Mouse (Mus musculus): ENCODE data around the gene Pnkd. TPM values are rescaled to one million over a fixed set of nuclear protein-coding genes. Genes with fewer than 3 reads are reported as not detected.
A peak's percentile ranks its signal among the peaks of the same experiment; 100 is the strongest.

Pnkd gene
- polyA plus RNA-seq, 1 experiment from 2014 or later: 125 TPM

DNA sequence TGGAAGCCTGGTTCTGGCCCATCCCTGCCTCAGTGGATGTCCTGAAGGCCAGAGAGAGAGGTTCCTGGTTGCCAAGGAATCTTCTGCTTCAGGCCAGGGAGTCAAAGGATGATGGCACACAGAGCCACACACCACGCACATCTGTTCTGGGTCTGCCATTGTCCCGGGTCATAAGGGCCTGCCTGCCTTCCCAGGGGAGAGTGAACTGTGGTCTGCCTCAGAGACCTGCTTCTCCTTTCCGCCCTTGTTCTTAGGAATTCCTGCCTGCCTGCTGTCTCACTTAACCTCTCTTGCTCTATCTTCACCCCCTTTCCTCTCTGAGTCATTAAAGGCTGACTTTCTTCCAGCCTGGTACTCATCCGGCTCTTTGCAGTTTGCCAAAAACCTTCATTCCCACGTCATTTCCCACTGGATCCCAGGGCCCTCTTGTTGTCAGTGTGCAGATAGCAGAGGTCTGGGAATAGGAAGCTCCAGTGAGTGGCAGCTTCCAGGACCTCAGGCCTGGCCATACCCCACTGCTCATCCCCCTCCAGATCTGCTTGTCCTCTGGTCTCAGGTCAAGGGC is 67.9 kb downstream of the Pnkd start:
- no peak overlapping the region for H3K9ac ChIP-seq (ENCODE audit: low read depth, low read length)
- no peak overlapping the region for H3K27ac ChIP-seq (ENCODE audit: low read length)
- H3K36me3 ChIP-seq (ENCODE audit: control insufficient read depth, insufficient read depth, low read length): peaks cover 9% of the 10 kb centered on the region; the same call in 1 of the 2 replicates
- H3K4me1 ChIP-seq (ENCODE audit: control insufficient read depth, insufficient read depth, low read length): no peaks in the 10 kb centered on the region
- 79% methylated on average over 5 of the region's 5 CpGs for WGBS
- no peaks in the 10 kb centered on the region for H3K27me3 ChIP-seq (ENCODE audit: control insufficient read depth, insufficient read depth, low read depth, low read length)
- no peak overlapping the region for H3K4me3 ChIP-seq (ENCODE audit: low read depth, low read length)
- H3K9me3 ChIP-seq (replicated peaks; ENCODE audit: control insufficient read depth, low read length, poor library complexity, severe bottlenecking): no peaks in the 10 kb centered on the region
- H3K4me2 ChIP-seq (ENCODE audit: low read length): no peak overlapping the region
- ATAC-seq: no peak

- no peaks in the 10 kb centered on the region for H3K4me1 ChIP-seq (ENCODE audit: control insufficient read depth, insufficient read depth, low read length)
- 95% methylated on average over 9 of the region's 9 CpGs for WGBS
Measured at GRCm38 (mm10) chr1:74353453-74354229, 68.9 kb downstream of the Pnkd start.

DNA sequence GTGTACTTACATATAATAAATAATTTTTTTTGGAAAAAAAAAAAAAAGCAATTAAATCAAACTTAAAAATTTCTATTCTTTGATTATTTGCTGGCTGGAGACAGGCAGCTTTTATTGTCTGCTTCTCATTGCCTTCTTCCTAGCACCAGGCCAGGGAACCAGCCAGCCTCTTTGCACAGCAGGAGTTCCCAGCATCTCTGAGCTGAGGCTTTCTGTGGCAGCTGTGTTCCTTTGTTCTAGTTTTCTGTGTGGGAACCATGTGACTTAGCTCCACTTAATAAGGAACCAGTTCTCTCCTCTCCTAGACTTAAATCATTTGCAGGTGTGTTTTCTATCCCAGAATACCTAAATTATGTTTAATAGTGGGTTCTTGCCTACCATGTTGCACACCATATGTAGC is 72.8 kb downstream of the Pnkd start:
- no peaks in the 10 kb centered on the region for H3K9me3 ChIP-seq (replicated peaks; ENCODE audit: control insufficient read depth, low read length, poor library complexity, severe bottlenecking)
- no peak for ATAC-seq
- no peak overlapping the region for H3K27ac ChIP-seq (ENCODE audit: low read length)
- H3K9ac ChIP-seq (ENCODE audit: low read depth, low read length): no peak overlapping the region
- H3K27me3 ChIP-seq (ENCODE audit: control insufficient read depth, insufficient read depth, low read depth, low read length): no peaks in the 10 kb centered on the region
- no peak overlapping the region for H3K4me2 ChIP-seq (ENCODE audit: low read length)
- peaks cover 2% of the 10 kb centered on the region; the same call in 1 of the 2 replicates for H3K36me3 ChIP-seq (ENCODE audit: control insufficient read depth, insufficient read depth, low read length)
- no peak overlapping the region for H3K4me3 ChIP-seq (ENCODE audit: low read depth, low read length)
- no peaks in the 10 kb centered on the region for H3K4me1 ChIP-seq (ENCODE audit: control insufficient read depth, insufficient read depth, low read length)

More at GRCm38 (mm10) chr1:74353453-74354229, 68.9 kb downstream of the Pnkd start:
- Histone ChIP-seq H3K27me3 (ENCODE audit: control insufficient read depth, insufficient read depth, low read depth, low read length) (no peaks in the 10 kb centered on the region), H3K4me2 (ENCODE audit: low read length) (no peak overlapping the region), H3K4me3 (ENCODE audit: low read depth, low read length) (no peak overlapping the region), H3K27ac (ENCODE audit: low read length) (no peak overlapping the region), H3K9ac (ENCODE audit: low read depth, low read length) (no peak overlapping the region), H3K36me3 (ENCODE audit: control insufficient read depth, insufficient read depth, low read length) (peaks cover 9% of the 10 kb centered on the region; the same call in 1 of the 2 replicates), H3K9me3 (replicated peaks; ENCODE audit: control insufficient read depth, low read length, poor library complexity, severe bottlenecking) (no peaks in the 10 kb centered on the region)
- ATAC-seq: no peak

DNA sequence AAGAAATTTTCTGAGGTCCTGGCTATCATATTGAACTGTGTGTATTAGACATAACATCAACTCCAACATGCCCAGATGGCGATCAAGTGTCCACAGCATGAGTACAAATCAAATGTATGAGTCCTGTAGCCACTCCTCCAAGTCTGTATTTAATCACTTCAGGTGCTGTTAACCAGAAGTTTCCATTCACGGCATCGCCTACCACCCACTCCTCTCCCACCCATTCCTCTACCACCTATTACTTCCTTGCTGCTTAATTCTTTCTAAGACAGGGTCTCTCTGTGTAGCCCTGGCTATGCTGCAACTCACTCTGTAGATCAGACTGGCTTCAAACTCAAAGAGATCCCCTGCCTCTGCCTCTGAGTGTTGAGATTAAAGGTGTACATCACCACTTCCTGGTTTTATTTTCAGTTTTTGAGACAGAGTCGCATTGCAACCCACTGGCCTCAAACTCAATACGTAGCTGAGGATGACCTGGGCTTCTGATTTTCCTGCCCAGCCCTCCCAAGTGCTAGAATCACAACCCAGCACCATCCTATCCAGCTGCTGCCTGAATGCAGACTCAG is 75.3 kb downstream of the Pnkd start:
- Histone ChIP-seq H3K36me3 (ENCODE audit: control insufficient read depth, insufficient read depth, low read length) (no peaks in the 10 kb centered on the region), H3K4me2 (ENCODE audit: low read length) (no peak overlapping the region), H3K9me3 (replicated peaks; ENCODE audit: control insufficient read depth, low read length, poor library complexity, severe bottlenecking) (no peaks in the 10 kb centered on the region), H3K4me3 (ENCODE audit: low read depth, low read length) (no peak overlapping the region), H3K27ac (ENCODE audit: low read length) (no peak overlapping the region), H3K9ac (ENCODE audit: low read depth, low read length) (no peak overlapping the region), H3K4me1 (ENCODE audit: control insufficient read depth, insufficient read depth, low read length) (no peaks in the 10 kb centered on the region), H3K27me3 (ENCODE audit: control insufficient read depth, insufficient read depth, low read depth, low read length) (no peaks in the 10 kb centered on the region)
- no peak for ATAC-seq
- WGBS: 89% methylated on average over 5 of the region's 5 CpGs

DNA sequence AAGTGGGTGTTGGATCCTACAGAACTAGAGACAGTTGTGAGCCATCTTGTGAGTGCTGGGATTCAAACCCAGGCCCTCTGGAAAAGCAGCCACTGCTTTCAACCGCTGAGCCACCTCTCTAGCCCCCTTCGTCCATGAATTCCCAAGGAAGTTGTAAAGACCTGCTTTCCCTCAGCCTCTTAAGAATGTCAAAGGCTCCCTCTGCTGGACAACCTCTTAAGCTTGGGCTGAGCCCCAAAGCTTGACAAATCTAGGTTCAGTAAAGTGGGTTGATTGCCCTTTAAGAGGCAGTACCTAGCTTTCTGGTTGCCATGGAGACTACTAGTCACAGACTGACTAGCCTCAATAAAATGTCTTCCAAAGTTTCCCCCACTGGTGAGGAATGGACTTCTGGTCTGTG is 77.1 kb downstream of the Pnkd start, which contains the start of gene Catip:
Gene Catip (plus strand): TSS at position 297 of the 400 bp plus-strand sequence.
- no peak within 1 kb of the TSS for H3K4me3 ChIP-seq (ENCODE audit: low read depth, low read length)
- no peak within 1 kb of the TSS for H3K27ac ChIP-seq (ENCODE audit: low read length)
- no peak within 1 kb of the TSS for H3K9ac ChIP-seq (ENCODE audit: low read depth, low read length)
- no peaks in the 10 kb centered on the region for H3K9me3 ChIP-seq (replicated peaks; ENCODE audit: control insufficient read depth, low read length, poor library complexity, severe bottlenecking)
- H3K4me2 ChIP-seq (ENCODE audit: low read length): no peak within 1 kb of the TSS
- 0% methylated on average over 2 of the region's 2 CpGs for WGBS
- H3K36me3 ChIP-seq (ENCODE audit: control insufficient read depth, insufficient read depth, low read length): no peaks in the 10 kb centered on the region
- no peaks in the 10 kb centered on the region for H3K27me3 ChIP-seq (ENCODE audit: control insufficient read depth, insufficient read depth, low read depth, low read length)
- peak; percentile 85 for ATAC-seq
- H3K4me1 ChIP-seq (ENCODE audit: control insufficient read depth, insufficient read depth, low read length): no peaks in the 10 kb centered on the region

GRCm38 (mm10) chr1:74362325-74363229 is 77.8 kb downstream of the Pnkd start:
- H3K9ac ChIP-seq (ENCODE audit: low read depth, low read length): no peak overlapping the region
- 64% methylated on average over 17 of the region's 17 CpGs for WGBS
- no peak overlapping the region for H3K4me3 ChIP-seq (ENCODE audit: low read depth, low read length)
- no peaks in the 10 kb centered on the region for H3K4me1 ChIP-seq (ENCODE audit: control insufficient read depth, insufficient read depth, low read length)
- peak; percentile 49 for ATAC-seq
- peaks cover under 1% of the 10 kb centered on the region; the same call in 1 of the 2 replicates for H3K27me3 ChIP-seq (ENCODE audit: control insufficient read depth, insufficient read depth, low read depth, low read length)
- no peak overlapping the region for H3K4me2 ChIP-seq (ENCODE audit: low read length)
- H3K27ac ChIP-seq (ENCODE audit: low read length): no peak overlapping the region
- no peaks in the 10 kb centered on the region for H3K36me3 ChIP-seq (ENCODE audit: control insufficient read depth, insufficient read depth, low read length)
- H3K9me3 ChIP-seq (replicated peaks; ENCODE audit: control insufficient read depth, low read length, poor library complexity, severe bottlenecking): no peaks in the 10 kb centered on the region

- no peaks in the 10 kb centered on the region for H3K9me3 ChIP-seq (replicated peaks; ENCODE audit: control insufficient read depth, low read length, poor library complexity, severe bottlenecking)
- H3K9ac ChIP-seq (ENCODE audit: low read depth, low read length): no peak overlapping the region
- no peak overlapping the region for H3K4me2 ChIP-seq (ENCODE audit: low read length)
- H3K27me3 ChIP-seq (ENCODE audit: control insufficient read depth, insufficient read depth, low read depth, low read length): peaks cover 3% of the 10 kb centered on the region; the same call in 1 of the 2 replicates
- H3K4me3 ChIP-seq (ENCODE audit: low read depth, low read length): no peak overlapping the region
- no peak for ATAC-seq
- H3K27ac ChIP-seq (ENCODE audit: low read length): no peak overlapping the region
- H3K36me3 ChIP-seq (ENCODE audit: control insufficient read depth, insufficient read depth, low read length): no peaks in the 10 kb centered on the region
- 81% methylated on average over 5 of the region's 5 CpGs for WGBS
- no peaks in the 10 kb centered on the region for H3K4me1 ChIP-seq (ENCODE audit: control insufficient read depth, insufficient read depth, low read length)
Measured at GRCm38 (mm10) chr1:74363437-74363836, 78.7 kb downstream of the Pnkd start.

DNA sequence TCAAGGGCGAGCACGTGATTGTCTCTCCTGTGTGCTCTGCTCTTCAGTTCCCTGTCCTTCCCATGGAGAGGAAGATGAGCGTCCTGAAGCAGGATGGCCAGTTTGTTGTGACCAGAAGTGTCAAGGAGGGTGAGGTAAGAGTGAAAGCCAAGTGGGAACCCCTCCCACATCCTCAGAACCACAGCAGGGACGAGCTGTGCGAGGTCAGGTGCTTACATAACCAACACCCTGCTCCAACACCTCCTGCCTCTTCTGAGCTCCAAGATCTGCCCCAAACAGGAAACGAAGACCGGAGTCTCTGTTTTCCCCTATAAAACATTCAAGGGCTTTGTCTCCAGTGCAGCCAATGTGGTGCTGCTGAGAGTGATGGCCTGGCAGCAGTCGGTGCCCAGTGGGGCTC is 79.5 kb downstream of the Pnkd start:
- Histone ChIP-seq H3K9ac (ENCODE audit: low read depth, low read length) (no peak overlapping the region), H3K4me1 (ENCODE audit: control insufficient read depth, insufficient read depth, low read length) (no peaks in the 10 kb centered on the region), H3K27me3 (ENCODE audit: control insufficient read depth, insufficient read depth, low read depth, low read length) (peaks cover 3% of the 10 kb centered on the region; the same call in 1 of the 2 replicates), H3K4me3 (ENCODE audit: low read depth, low read length) (no peak overlapping the region), H3K4me2 (ENCODE audit: low read length) (no peak overlapping the region), H3K9me3 (replicated peaks; ENCODE audit: control insufficient read depth, low read length, poor library complexity, severe bottlenecking) (no peaks in the 10 kb centered on the region), H3K27ac (ENCODE audit: low read length) (no peak overlapping the region), H3K36me3 (ENCODE audit: control insufficient read depth, insufficient read depth, low read length) (no peaks in the 10 kb centered on the region)
- 87% methylated on average over 8 of the region's 8 CpGs for WGBS
- ATAC-seq: no peak

Data from midbrain, embryonic 16.5 days (tissue).